Mouse (Mus musculus) splenic B cell, adult 2 months (primary cell): Measurements from ENCODE around the gene Catsperd.
A peak's percentile ranks its signal among the peaks of the same experiment; 100 is the strongest.
"Not testable (repeated sequence)": the region's sequence is repeated elsewhere in the genome, so short reads cannot be mapped to it uniquely, and the experiment has no call there.

Source experiments
- DNase-seq: peaks from one replicate; pipeline ENCODE4 v3.0.0-alpha.2; 2011; ENCODE audit warnings: low read depth, low spot score
- H3K27me3 ChIP-seq: 2 replicates; pipeline ENCODE4 v1.6.1; 2012; ENCODE audit warnings: mild to moderate bottlenecking, low read length, moderate library complexity, mixed read lengths; ENCODE audit not compliant: control insufficient read depth, poor library complexity, insufficient read depth, severe bottlenecking
- H3K36me3 ChIP-seq: 2 replicates; pipeline ENCODE4 v1.6.1; 2012; ENCODE audit warnings: mild to moderate bottlenecking, low read length, moderate library complexity, mixed read lengths; ENCODE audit not compliant: control insufficient read depth, poor library complexity, insufficient read depth, severe bottlenecking

The Catsperd gene

GRCm38 (mm10) chr17:56607521-56608062 is 20.4 kb upstream of the Catsperd start:
- Histone ChIP-seq H3K36me3 (peaks cover 5% of the 10 kb centered on the region), H3K27me3 (no peaks in the 10 kb centered on the region)
- DNase-seq = no peak

GRCm38 (mm10) chr17:56608699-56609098 is 19.2 kb upstream of the Catsperd start:
- peaks cover 4% of the 10 kb centered on the region for H3K36me3 ChIP-seq
- no peak for DNase-seq
- H3K27me3 ChIP-seq = no peaks in the 10 kb centered on the region

GRCm38 (mm10) chr17:56609452-56610171 is 18.3 kb upstream of the Catsperd start, which contains the start of gene 2410015M20Rik:
Gene 2410015M20Rik, minus strand, starts transcription at chr17:56609771.
- Histone ChIP-seq H3K36me3 (peaks cover 3% of the 10 kb centered on the region), H3K27me3 (no peaks in the 10 kb centered on the region)
- DNase-seq = peak; percentile 97

- Histone ChIP-seq H3K36me3 (peaks cover 5% of the 10 kb centered on the region), H3K27me3 (no peaks in the 10 kb centered on the region)
- no peak for DNase-seq
These were observed 16.6 kb upstream of the Catsperd start for GRCm38 (mm10) chr17:56611323-56611722.

GRCm38 (mm10) chr17:56611861-56612564 is 15.9 kb upstream of the Catsperd start:
- DNase-seq = peak; percentile 34
- H3K27me3 ChIP-seq = no peaks in the 10 kb centered on the region
- peaks cover 3% of the 10 kb centered on the region; the same call in 1 of the 2 replicates for H3K36me3 ChIP-seq

GRCm38 (mm10) chr17:56612565-56612939 is 15.4 kb upstream of the Catsperd start:
- not testable (repeated sequence) for DNase-seq, H3K27me3 ChIP-seq, H3K36me3 ChIP-seq

- H3K36me3 ChIP-seq = peaks cover 3% of the 10 kb centered on the region; the same call in 1 of the 2 replicates
- peak; percentile 93 for DNase-seq
These were observed 14.6 kb upstream of the Catsperd start, which contains the start of gene Rpl36 for GRCm38 (mm10) chr17:56613236-56613844. Gene Rpl36, plus strand, starts transcription at chr17:56613416.

GRCm38 (mm10) chr17:56613893-56614292 is 14.1 kb upstream of the Catsperd start:
- H3K36me3 ChIP-seq, H3K27me3 ChIP-seq: not testable (repeated sequence)
- peak; percentile 36 for DNase-seq

More at GRCm38 (mm10) chr17:56613236-56613844, 14.6 kb upstream of the Catsperd start, which contains the start of gene Rpl36:
- H3K27me3 ChIP-seq = no peaks in the 10 kb centered on the region

GRCm38 (mm10) chr17:56614391-56615135 is 13.4 kb upstream of the Catsperd start:
- Histone ChIP-seq H3K27me3 (no peaks in the 10 kb centered on the region), H3K36me3 (peaks cover 5% of the 10 kb centered on the region)
- DNase-seq = peak; percentile 25

GRCm38 (mm10) chr17:56615136-56615784 is 12.7 kb upstream of the Catsperd start:
- Histone ChIP-seq H3K27me3 (no peaks in the 10 kb centered on the region), H3K36me3 (peaks cover 9% of the 10 kb centered on the region)
- DNase-seq = no peak

- peaks cover 9% of the 10 kb centered on the region for H3K36me3 ChIP-seq
- H3K27me3 ChIP-seq = no peaks in the 10 kb centered on the region
- DNase-seq = no peak
These were observed 12.2 kb upstream of the Catsperd start for GRCm38 (mm10) chr17:56615792-56616191.

GRCm38 (mm10) chr17:56616725-56617124 is 11.2 kb upstream of the Catsperd start:
- Histone ChIP-seq H3K36me3 (peaks cover 9% of the 10 kb centered on the region), H3K27me3 (no peaks in the 10 kb centered on the region)
- DNase-seq = no peak

- Histone ChIP-seq H3K36me3 (peaks cover 9% of the 10 kb centered on the region), H3K27me3 (no peaks in the 10 kb centered on the region)
- no peak for DNase-seq
These were observed 10.3 kb upstream of the Catsperd start for GRCm38 (mm10) chr17:56617628-56618027.

- Histone ChIP-seq H3K27me3 (no peaks in the 10 kb centered on the region), H3K36me3 (peaks cover 4% of the 10 kb centered on the region)
- DNase-seq = no peak
These were observed 2.4 kb upstream of the Catsperd start for GRCm38 (mm10) chr17:56625495-56625894.
